Mouse (Mus musculus) fat pad, adult 2 months (tissue): ENCODE measurements around the gene Rgl1.
"Not testable (repeated sequence)": the region's sequence is repeated elsewhere in the genome, so short reads cannot be mapped to it uniquely, and the experiment has no call there.

Experiments
- DNase-seq: peaks from one replicate; pipeline ENCODE4 v3.0.0-alpha.2; 2011; ENCODE audit warnings: low read depth, low spot score; ENCODE audit errors: extremely low read depth

Gene Rgl1

GRCm38 (mm10) chr1:152669446-152670180 is 96.5 kb downstream of the Rgl1 start:
- DNase-seq, result no peak

GRCm38 (mm10) chr1:152660436-152660835 is 105.7 kb downstream of the Rgl1 start:
- DNase-seq, result no peak

DNA sequence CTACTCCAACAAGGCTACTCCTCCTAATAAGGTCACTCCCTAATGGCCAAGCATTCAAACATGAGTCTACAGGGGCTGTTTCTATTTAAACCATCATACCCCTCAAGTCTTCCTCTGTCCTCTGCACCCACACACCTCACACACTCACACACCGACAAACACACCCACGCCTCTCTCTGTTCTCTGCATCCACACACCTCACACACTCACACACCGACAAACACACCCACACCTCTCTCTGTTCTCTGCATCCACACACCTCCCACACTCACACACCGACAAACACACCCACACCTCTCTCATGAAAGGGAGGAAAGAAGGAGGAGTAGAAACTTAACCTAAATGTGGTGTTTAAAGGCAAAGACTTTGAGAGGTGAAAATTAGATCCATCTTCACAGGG is 106.2 kb downstream of the Rgl1 start:
- no peak for DNase-seq

- DNase-seq, result no peak
These were observed 109.5 kb downstream of the Rgl1 start for GRCm38 (mm10) chr1:152656601-152657000.

DNA sequence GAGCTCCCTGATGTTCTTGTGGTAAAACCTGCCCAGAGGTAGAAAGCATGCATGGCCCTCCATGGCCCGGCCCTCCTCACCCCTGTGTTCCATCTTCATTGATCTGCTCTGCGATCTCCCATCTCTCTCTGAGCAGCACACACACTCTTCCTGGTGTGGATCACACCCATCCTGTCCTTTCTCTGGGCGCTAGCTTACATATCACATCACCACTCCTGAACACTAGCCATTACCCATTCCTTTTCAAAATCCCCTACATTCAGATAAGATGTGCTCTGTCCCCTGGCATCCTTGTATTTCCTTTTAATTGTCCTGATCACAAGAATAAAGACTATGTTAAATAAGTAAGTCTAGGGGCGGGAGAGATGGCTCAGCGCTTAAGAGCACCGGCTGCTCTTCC is 111.3 kb downstream of the Rgl1 start:
- DNase-seq, result no peak

GRCm38 (mm10) chr1:152651495-152651874 is 114.7 kb downstream of the Rgl1 start:
- no peak for DNase-seq

GRCm38 (mm10) chr1:152650856-152651494 is 115.2 kb downstream of the Rgl1 start:
- no peak for DNase-seq

DNA sequence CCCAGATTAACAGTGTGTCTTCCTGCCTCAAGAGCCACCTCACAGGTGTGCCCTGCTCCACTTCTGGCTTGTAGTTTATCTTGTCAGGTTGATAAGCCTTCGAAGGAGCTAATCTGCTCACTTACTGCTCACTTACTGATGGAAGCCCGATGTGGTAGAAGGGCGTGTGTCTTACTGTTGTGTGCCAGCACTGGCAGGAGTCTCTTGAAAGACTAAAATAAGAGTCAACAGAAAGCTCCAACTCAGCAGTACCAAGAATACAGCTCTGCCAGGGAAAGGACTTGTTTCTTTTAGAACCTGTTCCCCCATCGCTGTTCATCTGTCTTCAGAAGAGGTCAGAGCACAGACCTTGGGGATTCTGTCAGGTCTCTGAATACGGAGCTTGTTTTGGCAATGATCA is 118.1 kb downstream of the Rgl1 start:
- no peak for DNase-seq

DNA sequence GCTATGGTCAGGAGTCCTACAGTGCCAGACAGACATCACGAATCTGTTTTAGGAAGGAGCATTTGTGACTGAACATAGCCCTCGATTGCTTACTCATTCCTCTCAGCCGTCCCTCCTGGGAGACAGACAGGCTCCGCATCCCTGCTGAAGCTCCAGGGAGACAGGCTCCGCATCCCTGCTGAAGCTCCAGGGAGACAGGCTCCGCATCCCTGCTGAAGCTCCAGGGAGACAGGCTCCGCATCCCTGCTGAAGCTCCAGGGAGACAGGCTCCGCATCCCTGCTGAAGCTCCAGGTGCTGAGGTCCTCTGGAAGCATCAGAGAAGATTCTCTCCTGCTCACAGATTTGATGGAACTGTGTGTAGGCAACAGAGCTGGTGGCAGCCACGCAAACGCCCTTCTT is 123.9 kb downstream of the Rgl1 start:
- not testable (repeated sequence) for DNase-seq

DNA sequence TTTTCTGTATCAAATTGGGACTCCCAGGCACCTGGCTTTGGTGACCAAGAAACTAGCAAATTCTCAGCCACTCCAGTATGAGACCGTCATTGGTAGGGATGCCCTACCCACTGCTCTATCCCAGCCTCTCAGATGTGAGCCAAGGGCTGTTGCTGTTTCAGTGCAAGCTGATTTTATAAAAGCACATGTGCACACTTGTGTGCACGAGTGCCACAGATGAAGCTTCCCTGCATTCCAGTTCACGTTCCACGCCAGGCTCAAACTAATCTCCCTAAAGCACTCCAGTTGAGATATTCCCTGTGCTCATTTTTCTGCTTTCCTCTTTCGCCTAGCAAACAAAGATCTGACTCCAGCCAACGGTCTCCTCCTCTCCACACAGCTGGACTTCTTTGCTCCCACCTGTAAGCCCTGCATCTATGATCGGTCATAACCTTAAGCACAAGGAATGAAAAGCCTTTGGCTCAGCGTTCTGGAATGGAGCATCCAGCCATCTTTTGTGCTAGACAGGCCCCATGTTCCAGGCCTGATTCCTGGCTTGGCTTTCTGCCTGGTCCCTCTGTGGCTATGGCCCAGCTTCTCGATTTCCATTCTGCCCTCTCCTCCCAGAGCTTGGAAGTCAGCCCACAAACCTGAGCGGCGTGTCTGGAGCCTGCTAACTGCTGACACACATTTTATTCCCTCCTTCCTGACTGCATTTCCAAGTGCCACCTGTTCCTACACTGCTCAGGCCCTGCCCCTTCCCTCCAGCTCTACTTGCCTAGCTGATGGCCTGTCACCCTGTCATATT is 125.8 kb downstream of the Rgl1 start:
- DNase-seq, result no peak

DNA sequence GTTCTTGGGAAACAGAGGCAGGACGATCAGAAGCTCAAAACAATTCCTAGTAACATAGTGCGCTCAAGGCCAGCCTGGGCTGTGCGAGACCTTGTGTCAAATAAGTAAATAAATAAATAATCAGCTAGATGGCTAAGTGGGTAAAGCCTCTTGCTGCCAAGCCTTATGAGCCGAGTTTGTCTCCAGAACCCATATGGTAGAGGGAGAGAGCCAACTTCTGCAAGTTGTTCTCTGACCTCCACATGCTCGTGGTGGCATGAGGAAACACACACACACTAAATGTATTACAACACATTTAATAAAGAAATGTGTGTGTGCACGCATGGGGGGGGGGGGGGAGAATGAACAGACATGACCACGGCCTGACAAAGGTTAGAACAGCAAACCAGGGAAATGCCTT is 126.8 kb downstream of the Rgl1 start:
- DNase-seq, result no peak

GRCm38 (mm10) chr1:152634638-152635037 is 131.5 kb downstream of the Rgl1 start:
- DNase-seq, result no peak

GRCm38 (mm10) chr1:152629780-152630179 is 136.4 kb downstream of the Rgl1 start:
- no peak for DNase-seq

GRCm38 (mm10) chr1:152625651-152626050 is 140.5 kb downstream of the Rgl1 start:
- DNase-seq, result no peak

DNA sequence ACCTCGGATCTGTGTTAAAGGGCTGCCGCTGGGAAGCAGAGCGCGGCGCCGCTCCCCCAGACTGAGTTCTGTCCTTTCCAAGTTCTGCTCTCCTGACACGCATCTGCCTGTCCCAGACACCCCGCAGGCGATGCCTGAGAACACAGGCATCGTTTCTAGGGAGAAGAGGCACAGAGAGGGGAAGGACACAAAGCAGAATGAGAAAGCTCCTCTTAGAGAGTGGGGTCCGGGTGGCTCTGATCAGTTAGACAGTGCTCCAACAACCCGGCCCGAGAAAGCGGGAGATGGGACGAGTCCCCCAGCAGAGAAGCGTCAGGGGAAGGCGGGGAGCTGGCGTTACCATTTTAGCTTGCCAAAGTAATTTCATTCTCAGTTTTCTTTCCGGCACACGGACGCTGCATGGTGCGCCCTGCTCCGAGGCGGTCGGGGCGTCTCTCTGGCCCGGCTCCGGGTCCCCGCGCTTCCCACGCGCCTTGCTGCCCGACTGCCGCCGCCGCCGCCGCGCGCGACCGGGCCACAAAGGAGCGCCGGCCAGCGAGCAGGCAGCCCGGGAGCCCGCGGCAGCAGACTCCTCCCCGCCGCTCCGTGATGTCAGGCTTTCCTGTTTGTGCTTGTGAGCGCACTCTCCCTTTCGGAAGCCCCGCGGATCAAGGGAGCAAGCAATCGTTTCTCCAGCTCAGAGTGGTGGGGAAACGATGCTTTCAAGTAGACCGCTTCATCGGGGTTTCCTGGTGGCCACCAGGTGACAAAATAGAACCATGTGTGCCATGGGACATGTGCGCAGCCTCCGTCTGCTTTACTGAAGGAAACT is 141.3 kb downstream of the Rgl1 start:
- DNase-seq, result no peak

- no peak for DNase-seq
These were observed 142.5 kb downstream of the Rgl1 start for GRCm38 (mm10) chr1:152623375-152624270.

- no peak for DNase-seq
These were observed 143.4 kb downstream of the Rgl1 start for GRCm38 (mm10) chr1:152622765-152623211.

DNA sequence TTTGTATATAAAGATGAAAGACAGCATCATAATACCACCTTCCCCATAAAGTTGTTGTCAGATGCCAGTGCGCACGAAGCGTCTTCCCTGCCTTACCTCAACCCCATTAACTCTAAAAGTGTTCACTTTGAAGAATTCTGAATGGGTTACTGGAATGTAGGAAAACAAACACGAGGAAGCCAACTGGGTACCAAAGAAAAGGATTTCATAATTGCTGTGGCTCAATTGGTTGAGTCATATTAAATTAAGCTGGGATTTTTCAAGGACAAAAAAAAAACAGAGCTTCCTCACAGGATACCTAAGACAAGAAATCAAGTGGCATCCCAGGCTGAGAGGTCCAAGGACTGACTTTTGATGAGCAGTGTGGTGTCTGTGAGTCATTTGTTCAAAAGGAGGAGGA is 144.5 kb downstream of the Rgl1 start:
- DNase-seq, result no peak

DNA sequence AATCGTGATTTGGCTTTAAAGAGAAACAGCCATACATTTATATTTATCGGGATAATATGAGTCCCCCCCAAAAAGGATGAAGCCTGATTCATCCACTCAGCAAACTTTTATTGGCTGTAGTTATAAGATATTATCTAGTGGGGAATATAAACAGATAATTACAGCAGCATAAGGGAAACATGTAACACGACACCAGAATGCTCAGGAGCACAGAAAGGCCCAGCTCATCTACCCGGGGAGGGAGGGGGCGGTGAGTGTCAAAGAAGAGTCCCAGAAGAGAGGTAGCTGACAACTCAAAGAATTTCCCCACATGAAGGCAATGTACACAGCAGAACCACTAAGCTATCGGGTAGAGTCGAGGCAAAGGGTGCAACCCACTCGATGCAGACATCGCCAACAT is 146.8 kb downstream of the Rgl1 start:
- DNase-seq, result no peak

- DNase-seq, result no peak
These were observed 147.3 kb downstream of the Rgl1 start for GRCm38 (mm10) chr1:152618896-152619295.
